Mouse (Mus musculus) natural killer cell, adult 2 months (primary cell): ENCODE measurements at regions not wholly inside any gene's neighbourhood (a gene's known extent, or its start where the extent isn't known, plus 50 kb on each side); places are given as distances from the start of the nearest gene placed in this dataset.

Experiments
- DNase-seq, 2 experiments: peaks; one replicate each; pipeline ENCODE4 v3.0.0; 2022; ENCODE audit warnings: low spot score in 2 of 2

DNA sequence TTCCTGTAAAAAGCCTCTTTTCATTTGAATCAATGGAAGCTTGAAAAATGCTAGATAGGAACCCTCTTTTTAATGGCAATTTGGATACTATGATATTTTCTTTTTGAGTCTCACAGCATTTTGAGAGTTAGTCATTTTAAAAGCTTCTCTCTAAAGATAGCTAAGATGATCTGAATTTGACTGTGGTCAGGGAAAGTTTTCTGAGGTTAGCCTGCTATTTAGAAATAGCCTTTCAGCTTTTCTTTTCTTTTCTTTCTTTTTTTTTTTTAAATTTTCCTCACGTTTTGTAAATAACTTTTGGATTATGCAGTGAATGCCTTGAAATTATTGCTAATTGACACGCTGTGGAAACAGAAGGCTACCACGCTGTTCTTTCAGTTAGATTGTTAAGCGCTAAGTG, 387.3 kb upstream of the Zeb2 start:
- no peak for DNase-seq

DNA sequence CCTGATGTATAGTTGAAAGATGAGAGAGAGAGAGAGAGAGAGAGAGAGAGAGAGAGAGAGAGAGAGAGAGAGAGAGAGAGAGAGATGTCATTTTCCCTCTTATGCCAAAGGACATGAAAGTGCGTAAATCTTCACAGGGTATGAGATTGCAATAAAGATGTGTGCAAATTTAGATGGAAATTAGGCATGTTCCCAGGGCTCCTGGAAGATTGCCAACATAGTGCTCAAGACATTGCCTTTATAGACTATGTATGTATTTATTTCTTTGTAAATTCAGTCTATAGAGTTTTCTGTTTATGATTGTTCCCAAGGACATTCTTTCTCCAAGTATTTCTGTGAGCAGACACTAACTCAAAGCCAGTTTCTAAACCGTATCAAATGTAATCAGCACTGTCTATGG, 376.5 kb upstream of the Zeb2 start:
- DNase-seq = no peak

DNA sequence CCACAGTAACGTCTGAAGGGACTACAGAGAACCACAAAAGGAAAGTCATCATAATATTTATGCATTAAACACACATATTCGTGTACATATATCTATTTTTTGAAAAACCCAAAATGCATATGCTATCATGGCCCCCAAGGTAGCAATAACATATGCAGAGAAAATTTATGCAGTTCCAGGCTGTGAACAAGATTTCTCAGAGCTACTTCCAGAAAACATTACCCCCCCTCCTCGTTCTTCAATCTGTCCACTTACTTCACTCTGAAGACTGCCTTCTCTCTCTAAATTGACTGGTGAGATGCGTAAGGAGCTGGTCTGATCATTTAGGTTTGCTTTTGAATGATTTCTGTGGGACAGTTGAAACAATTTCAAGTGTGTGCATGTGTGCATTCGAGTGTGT, 369.3 kb upstream of the Zeb2 start:
- no peak for DNase-seq

DNA sequence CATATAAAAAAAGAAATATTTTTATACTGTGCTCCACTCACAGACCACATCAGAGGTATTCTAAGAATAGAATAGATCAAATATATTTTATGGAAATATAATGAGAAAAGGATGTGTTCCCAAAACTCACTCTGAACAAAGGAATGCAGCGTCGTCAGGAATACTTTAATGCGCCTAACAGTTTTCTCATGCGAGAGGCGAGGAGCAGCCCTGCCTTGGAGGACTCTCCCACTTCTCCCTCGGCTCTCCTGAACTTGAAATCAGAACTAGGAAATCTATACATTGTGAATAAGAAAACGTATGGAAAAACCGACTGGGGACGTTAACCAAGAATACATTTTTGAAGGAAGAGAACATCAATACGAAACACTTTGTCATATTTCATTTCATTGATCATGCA, 368.3 kb upstream of the Zeb2 start:
- no peak for DNase-seq

DNA sequence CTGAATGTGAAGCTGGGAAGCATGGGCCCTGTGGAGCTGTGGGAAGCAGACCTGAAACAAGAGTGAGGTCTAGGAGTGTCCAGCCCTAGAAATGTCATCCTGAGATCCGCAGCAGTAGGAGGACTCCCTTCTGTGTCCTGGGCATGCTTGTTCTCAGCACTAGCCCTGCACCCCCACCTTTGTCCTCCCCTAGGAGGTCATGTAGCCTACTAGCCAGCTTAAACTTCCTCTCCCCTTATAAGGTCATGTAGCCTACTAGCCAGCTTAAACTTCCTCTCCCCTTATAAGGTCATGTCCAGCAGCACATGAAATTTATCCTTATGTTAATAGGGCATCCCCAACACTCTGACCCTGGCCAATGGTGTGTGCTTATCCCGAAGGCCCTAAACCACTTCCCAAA, 363.5 kb upstream of the Zeb2 start:
- DNase-seq = no peak

DNA sequence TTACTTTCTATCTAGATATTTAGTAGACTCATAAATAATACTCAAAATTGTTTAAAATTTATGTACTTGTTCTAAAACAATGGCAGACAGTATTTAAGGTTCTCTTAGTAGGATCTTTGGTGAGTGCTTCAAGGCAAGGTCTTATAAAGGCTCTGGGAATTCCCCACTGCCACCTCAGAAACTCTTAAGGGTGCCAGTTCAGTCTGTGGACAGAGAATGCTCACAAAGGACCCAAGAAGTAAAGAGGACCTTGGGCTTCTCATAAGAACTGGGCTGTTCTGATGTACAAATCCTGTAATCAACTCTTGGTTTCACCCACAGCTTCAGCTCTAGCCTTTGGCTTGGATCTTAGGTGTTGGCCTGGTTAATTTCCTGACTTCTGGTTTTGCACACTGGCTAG, 358.8 kb upstream of the Zeb2 start:
- no peak for DNase-seq

DNA sequence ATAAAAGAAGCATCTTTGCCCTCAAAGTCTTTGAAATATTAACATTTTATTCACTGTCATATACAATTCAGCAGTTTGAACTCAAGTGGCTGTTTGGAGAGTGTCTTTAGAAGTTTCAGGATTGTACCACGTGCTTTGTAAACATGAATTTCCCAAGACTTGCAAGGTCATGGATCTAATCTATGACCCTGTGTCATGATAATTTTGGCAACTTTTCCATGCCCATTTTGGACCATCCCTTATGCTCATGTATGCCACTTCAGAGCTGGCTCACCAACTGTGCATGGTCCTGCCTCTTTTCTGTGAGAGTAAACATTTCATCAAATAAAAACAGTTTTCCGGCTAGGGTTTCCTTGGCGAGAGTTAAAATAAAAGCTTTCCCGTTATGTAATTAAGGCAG, 347.1 kb upstream of the Zeb2 start:
- DNase-seq = no peak

DNA sequence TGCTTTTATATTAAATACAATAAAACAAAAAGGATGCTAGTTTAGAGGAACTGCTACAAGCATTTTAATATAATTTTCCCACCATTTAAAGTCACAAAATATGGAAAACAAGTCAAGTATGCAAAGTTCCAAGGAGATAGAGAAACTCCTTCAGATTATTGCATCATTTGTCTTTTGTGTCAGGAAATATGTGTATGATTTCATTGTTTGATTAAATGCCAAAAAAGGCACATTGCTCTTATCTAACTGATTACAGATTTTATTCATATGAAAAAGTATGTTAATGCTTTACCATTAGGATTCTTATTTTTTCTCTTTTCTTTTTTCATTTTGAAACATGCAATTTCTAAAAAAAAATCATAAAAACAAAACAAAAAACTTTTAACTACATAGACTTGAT, 342.2 kb upstream of the Zeb2 start:
- DNase-seq = no peak

DNA sequence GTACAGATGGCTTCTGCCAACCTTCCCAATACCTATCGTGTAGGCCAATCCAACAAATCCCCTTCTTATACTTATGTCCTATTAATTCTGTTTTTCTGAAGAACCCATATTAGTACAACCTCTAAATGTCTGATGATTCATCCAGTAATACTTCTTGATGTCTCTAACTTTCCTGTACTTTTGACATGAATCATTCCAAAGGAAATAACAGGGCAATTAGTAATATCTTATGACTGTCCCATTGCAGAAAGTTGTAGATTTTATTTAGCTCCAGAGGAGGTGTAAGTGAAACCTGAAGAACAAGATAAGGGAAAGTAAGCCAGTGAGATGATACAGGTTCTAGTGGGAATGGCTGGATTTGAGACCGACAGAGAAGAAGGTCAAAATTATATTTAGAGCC, 337.6 kb upstream of the Zeb2 start:
- no peak for DNase-seq

DNA sequence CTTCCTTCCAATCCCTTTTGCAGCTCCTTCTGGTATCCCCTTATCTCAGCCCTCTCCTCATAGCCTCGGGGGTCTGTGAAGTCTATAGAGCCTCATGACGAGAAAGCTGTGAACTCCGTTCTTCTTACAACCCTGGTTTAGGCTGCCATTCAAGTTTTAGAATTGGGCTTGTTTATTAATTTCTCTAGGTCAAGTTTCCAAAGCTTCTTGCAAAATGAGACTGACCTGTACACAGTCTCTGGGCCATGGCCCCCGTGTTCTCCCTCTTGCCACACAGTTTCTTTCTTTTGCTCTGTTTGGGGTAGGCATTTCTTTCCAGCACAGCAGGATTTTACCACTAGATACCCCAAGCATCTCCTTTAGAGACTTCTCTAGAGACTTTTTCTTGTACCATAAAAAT, 322.0 kb upstream of the Zeb2 start:
- no peak for DNase-seq

DNA sequence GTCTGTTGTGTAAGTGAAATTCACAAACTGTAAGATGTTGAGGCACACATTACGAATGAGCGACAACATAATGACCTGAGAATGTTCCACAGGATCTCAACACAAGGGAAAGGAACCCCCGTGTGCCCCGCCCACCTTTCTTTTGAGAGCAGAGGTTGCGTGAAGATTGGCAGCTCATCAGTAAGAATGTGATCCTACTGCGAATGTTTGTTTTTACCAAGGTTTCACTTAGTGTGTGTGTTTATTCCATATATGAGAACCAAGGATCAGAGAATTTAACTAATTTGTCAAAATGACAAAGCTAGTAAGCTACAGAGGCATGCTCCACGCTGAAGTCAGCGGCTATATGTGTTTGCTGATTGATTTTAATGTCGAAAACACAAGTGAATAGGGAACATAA, 321.5 kb upstream of the Zeb2 start:
- no peak for DNase-seq

DNA sequence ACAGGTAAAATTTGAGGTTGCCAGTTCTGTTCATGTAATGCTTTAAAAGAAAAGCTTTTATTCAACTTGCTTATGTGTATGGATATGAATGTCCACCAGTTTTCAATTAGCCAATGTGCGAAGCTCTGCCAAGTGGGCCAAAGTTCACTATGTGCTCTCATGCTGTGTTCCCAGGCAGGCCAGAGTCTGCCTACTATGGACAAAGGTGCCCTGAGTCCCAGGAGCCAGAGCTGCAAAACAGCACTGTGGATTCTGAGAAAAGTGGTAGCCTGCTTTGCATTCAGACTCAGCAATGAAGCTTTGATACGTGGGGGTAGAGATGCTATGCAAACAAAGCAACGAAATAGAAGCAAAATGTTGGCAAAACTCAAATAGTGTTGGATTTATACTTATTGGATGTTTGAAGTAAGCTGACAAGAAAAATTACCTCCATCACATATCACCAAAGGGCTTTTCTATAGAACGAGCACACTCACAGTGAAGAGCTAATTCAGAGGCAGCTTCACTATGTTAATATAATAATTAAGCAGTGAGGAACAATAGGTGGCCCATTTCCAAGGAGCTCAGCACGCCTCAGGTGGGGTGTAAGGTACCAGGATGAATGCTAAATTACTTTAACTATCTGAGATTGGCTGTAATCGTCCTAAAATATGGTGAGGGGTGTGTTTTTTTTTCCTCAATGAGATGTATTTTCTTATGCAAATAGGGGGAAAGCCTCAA, 318.2 kb upstream of the Zeb2 start:
- DNase-seq = no peak

DNA sequence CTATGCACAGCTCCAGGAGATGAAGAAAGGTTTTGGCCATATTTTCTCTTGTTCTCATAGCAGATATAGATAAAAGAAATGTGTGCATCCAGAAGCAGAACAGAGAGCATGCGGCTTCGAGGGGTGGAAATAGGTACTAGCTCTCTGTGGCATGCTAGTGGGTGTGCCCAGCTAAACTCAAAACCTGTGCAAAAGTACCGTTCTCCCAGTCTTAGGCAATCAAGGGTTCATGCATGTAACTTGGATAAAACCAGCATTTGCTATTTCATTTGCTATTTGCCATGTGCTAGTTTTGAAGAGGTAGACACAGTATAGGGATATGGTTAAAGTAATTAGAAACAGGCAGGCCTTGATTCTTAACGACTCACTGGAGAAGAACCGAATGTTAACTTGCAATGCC, 317.6 kb upstream of the Zeb2 start:
- no peak for DNase-seq

DNA sequence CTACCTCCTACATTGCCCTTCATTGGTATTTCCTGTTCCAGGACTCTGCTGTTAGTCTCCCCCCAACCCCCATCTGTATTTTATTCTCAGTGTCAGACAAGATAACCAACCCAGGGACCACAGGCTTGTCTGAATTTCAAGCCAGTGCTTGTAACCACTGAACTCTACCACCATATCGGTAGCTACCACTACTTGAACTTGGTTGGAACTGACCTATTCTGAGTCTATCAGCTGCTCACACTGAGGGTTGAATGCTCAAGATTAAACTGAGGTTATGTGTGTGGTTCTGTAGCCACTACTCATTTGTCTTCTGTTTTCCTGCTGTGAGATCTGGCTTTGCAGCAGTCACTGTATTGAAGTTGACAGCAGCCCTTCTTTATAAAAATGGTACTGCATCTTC, 317.0 kb upstream of the Zeb2 start:
- DNase-seq = no peak

DNA sequence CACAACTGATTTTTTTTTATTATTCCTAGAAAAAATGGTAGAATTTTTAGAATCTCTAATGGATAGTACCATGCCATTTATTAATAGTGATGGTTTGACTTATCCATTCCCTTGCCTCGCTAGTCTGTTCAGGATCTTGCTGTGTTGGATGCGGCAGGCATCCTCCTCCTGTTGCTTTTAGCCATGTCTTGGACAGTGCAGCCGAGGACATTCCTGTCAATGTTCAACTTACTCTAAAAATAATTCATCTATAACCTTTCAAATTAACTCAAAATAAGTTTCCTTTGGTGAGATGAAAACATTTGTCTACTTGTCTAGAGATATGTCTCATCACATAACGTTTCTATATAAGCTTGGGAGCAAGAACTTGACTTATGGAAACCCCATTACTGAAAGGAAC, 314.2 kb upstream of the Zeb2 start:
- DNase-seq = no peak

DNA sequence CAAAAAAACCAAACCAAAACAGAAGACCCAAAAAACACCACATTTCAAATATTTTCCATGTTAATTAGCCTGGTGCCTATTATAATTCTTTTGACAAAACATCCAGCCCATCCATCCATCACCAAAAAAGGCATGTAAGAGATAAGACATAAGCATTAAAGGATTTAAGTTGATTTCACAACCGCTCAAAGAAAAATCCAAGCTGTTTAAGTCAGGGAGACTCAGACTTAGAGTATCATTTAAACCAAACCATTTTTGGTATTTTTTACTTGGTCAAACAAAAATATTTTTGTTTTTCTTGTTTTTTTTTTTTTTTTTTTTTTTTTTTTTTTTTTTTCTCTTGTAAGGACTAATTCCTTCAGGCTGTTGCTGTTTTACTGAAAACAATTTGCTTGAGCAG, 304.6 kb upstream of the Zeb2 start:
- DNase-seq = no peak

DNA sequence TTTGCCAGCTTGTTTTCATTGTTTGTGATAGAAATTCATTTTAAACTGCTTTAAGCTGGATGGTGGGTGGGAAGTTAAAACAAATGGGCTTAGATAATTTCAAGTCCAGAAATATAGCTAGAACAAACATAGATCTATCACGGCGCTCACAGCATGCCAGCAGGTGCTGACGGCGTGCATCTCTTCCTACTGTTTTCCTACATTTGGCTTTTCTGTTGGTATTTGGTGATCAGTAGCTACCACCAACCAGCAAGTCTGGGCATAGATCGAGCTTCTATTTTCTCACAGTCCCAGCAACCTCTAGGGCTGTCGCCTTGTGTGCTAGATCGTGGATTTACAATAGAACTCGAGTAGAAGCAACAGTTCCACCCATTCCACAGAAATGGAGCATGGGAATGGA, 290.9 kb upstream of the Zeb2 start:
- DNase-seq = no peak

DNA sequence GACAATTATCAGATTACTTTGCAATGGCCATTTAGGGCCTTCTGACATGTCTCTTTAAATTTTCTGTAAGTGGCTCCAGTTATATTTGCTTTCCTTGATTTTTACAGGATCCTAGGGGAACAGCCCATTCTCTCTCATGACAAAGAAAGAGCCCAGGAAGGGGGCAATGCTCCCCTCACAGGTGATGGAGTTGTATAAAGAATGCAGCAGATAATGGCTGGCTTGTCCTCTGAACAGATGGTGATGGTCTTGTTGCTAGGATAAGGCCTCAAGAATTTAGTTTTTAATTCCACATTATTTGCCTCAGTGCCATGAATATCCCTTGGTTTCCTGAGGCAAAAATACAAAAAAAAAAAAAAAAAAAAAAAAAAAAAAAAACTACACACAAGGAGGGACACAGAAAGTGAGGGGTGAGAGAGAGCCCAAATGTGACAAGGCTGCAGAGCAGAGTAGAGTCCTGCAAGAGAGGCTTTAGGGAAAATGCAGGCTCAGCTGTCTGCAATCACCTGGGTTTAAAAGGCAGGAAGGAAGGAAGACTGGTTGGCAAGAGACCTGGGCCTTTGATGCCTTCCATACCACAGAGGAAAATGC, 272.8 kb upstream of the Zeb2 start:
- DNase-seq = no peak

DNA sequence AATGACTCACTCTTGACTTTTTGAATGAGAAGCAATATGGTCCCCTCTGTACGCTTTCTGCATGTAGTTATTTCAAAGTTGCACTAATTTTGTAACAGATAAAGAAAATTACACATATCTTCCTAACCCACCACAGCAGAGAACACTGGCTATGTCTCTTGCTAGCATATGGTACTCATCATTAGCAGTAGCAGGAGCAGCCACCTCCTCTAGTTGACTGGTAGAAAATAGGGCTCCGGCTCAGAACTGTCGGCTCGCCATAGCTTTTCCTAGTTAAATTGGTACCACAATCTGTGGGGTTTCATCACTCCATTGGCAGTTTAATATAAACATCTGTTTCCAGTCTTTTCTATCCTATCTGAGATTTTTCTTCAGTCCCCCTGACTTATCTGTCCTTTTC, 254.1 kb upstream of the Zeb2 start:
- no peak for DNase-seq

DNA sequence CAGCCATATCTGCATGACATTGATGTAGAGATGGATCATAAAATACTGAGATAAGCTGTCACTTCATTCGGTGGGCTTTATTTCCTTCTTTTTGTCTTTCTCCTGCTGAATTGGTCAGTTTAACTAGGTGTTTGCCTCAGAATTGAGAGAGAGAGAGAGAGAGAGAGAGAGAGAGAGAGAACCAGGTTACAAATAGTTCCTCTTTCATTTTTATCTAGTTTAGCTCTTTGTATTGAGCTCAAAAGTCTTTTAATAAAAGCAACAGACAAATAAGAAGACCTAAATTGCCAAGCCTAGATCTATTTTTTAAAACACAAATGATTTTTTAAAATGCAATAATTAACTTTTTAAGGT, 253.4 kb upstream of the Zeb2 start:
- no peak for DNase-seq

DNA sequence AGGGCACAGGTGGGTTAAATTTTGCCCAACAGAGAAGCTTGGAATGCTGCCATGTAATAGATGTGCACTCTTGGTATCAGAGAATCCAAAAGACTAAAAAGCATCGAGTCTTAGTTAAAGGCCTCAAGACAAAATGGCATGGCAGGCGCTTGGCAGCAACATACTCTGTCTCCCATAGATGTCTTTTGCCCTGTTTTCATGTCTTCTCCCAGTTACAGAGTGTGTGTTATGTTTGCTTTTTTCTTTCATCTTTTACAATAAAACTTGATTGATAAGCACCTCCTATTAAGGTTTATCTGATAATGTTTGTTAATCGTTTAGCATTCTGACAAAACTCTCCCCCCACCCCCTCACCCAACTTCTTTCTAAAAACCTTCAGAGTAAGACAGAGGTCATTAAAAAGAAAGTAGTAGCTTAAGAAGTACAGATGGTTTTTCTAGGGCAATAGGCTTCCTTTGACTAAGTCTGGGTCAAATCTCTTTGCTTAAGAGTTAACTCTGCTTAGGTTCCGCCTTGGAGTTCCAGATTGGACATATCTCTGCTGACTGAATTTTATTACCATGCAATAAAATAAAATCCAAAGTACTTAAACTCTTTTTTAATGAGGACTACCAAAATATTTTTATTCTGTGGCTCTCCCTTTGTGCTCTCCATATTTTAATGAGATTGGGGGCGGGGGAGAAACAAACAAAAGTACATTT, 252.9 kb upstream of the Zeb2 start:
- no peak for DNase-seq

DNA sequence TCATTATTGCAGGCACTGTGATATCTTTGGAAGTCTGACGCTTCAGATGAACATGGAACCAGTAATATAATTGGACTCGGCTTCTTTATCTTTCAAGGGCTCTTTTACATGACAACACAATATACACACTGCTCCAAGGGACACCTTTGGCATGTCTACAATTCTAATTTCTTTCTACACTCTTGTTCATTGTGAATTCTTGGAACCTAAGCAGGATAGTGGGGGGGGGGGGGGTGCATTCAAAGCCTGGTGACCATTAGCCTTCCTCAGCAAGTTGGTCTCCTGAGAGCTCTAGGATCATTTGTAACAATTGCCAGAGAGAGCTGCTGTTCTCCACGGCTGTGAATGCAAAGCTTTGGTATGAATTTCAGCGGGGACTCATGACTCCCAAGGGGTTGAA, 252.2 kb upstream of the Zeb2 start:
- no peak for DNase-seq

DNA sequence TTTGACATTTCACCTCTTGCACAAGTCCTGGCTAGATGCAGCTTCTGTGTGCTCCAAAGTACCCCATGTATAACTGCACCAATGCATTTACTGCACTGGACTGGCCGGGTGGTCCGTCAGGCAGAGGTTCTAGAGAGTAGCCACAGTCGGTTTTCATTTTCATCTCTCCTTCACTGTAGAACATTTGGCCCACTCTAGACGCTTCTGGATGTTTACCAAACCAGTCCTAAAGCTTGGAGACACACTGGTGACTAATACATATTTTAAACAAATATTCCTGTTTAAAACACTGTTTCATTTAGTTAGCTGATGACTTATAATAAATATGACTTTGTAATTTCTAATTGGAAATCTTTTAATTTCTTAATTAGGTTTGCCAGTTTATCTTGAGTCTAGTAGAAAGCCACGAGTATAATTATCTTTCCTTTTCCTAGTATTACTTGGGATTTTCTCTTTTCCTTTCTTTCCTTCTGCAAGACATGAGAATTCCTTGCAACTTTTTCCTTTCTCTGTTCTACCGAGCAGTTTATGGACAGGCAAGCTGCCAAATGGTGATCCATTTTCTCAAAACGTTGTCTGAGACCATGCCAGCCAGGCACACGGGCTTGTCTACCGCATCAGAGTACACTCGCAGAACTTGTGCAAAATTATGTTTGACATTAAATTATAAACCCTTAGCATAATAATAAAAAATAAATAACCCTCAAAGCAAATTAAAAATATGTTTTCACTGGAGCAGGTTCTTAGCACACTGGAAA, 250.4 kb upstream of the Zeb2 start:
- DNase-seq = no peak
